Mouse (Mus musculus) inflammation-experienced regulatory T-cells, adult 16 weeks (primary cell): ENCODE measurements around the gene B3galt6. TPM values are rescaled to one million over a fixed set of nuclear protein-coding genes. Genes with fewer than 3 reads are reported as not detected.

Source experiments
- polyA plus RNA-seq: library from polyadenylated mRNA; unstranded; fragments of 100-300 nt; shearing (Covaris generic); gene quantifications from one replicate; pipeline ENCODE4 v1.2.1, GENCODE M21; 2017

The B3galt6 gene
- 1.6 TPM for polyA plus RNA-seq

DNA sequence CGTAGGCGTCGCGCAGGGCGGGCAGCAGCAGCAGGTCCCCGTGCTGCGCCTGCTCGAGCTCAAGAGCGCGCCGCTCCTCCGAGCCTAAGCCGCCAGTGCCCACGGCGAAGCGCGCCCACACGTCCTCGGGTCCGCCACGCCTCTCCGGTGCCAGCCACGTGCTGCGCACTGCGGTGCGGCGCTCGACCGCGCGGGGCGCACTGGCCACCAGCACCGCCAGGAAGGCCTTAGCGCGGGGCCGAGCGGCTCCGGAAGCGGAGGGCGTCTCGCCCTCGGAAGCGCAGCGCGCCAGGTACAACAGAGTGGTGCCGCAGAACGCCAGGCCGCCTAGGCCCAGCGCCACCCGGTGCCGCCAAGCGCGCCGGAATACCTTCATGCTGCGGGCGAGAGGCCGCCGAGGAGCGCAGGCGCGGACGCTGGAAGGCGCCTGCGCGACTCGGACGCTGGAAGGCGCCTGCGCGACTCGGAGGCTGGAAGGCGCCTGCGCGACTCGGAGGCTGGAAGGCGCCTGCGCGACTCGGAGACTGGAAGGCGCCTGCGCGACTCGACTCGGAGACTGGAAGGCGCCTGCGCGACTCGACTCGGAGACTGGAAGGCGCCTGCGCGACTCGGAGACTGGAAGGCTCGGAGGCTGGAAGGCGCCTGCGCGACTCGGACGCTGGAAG lies at the start of gene B3galt6, which contains the start of gene Sdf4:
TSS of gene B3galt6 (minus strand) at position 409 of the 665 bp plus-strand sequence.
TSS of gene Sdf4 (plus strand) at position 632 of the 665 bp plus-strand sequence.

DNA sequence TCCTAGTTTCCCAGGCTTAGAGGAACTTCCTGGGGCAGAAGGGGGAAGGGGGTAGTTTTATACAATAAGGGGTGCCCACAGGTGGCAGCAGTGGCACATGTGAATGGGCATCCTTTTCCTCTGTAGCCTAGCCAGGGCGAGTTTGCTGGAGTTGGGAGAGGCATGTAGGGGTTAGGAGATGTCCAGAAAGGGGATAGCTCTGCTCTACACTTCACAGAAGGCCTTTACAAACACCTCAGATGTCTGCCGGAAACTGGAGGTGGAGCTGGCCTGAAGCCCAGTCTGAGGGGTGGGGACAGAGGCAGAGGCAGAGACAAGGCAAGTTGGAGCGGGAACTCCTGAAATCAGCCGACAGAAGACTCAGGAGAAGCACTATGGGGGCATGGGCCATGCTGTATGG lies 33.6 kb upstream of the B3galt6 start, which contains the start of gene Tnfrsf18:
TSS of gene Tnfrsf18 (plus strand) at position 152 of the 400 bp plus-strand sequence.

DNA sequence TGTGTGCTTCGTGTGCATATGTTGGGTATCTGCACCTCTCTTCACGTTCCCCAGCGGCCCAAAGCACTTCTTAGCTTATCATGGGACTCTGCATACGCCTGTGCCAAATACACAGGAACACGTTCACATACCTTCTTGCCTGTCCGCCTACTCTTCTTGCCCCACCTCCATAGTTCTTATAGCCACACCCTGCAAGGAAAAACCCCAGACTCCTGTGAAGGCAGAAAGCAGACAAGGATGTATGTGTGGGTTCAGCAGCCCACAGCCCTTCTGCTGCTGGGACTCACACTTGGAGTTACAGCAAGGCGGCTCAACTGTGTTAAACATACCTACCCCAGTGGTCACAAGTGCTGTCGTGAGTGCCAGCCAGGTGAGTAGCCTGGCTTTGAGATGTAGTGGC lies 21.2 kb upstream of the B3galt6 start, which contains the start of gene Tnfrsf4:
TSS of gene Tnfrsf4 (plus strand) at position 207 of the 400 bp plus-strand sequence.

DNA sequence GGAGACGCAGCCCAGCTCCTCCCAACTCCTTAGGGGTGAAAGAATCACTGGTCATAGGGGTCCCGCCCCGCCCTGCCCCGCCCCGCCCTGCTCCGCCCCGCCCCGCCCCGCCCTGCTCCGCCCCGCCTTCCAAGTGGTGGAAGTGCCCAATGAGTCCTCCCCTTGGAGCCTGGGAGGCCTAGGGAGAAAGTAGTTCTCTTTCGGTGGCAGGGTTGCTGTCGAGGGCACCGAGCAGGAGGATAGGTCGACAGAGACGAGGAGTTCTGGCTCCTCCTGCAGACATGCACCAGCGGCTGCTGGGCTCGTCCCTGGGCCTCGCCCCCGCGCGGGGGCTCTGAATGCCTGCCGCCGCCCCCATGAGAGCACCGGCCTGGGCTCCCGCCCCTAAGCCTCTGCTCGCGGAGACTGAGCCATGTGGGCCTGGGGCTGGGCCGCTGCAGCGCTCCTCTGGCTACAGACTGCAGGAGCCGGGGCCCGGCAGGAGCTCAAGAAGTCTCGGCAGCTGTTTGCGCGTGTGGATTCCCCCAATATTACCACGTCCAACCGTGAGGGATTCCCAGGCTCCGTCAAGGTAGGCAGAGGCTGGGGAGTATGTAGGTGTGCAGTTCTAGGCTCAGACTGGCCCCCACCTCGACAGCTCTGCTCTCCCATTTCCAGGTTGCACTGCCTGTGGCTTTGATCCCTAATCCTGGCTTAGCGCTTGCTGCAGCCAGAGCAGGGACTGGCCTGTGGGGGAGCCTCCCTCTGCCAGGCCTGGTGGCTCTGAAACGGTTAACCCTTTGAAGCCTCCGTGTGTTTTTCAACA lies 30.1 kb downstream of the B3galt6 start, which contains the start of gene C1qtnf12:
TSS of gene C1qtnf12 (plus strand) at position 152 of the 805 bp plus-strand sequence.

DNA sequence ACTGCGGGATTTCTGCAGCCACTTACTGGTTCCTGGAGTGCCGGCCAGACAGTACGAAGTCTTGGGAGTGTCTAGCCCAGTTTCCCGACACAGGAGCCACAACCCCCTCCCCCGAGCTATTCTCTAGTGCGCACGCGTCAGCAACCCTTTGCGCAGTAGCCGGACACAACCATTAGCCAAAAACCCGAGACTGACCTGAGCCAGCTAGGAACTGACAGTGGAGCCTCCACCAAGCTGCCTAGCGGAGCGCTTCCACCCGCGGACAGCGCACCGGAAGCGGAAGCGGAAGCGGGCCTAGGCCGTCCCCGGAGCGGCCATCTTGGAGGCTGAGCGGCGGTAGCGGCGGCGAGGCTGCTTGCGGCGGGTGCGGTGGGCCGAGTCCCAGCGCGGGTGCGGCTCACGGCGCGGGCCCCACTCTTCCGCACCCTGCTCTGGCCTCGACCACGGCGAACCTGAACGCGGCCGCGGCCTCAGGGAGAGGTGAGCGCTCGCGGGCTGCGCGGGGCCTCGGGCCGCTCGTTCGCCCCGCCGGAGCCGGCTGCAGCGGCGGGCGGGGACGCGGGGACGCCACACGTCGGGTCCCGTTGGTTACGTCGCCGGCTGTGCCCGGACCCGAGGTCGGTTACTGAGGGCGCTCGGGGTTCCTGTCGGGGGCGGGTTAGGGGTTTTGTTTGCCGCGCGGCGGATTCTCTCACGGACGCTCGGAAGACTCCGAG lies 48.8 kb downstream of the B3galt6 start, which contains the start of gene Ube2j2:
TSS of gene Ube2j2 (plus strand) at position 298 of the 716 bp plus-strand sequence.

Other genes with a start within 250 kb of the B3galt6 start
- 50.3 TPM for gene Atad3a, start 231.6 kb downstream of the B3galt6 start, polyA plus RNA-seq
- gene Vwa1, start 218.0 kb downstream of the B3galt6 start, polyA plus RNA-seq = 0.13 TPM
- gene Tmem88b, start 206.8 kb downstream of the B3galt6 start, polyA plus RNA-seq = not detected
- not detected for gene Ankrd65, start 202.2 kb downstream of the B3galt6 start, polyA plus RNA-seq
- 124 TPM for gene Mrpl20, start 189.8 kb downstream of the B3galt6 start, polyA plus RNA-seq
- 217 TPM for gene Ccnl2, start 180.2 kb downstream of the B3galt6 start, polyA plus RNA-seq
- 199 TPM for gene Aurkaip1, start 161.4 kb downstream of the B3galt6 start, polyA plus RNA-seq
- 4.3 TPM for gene Mxra8, start 153.0 kb downstream of the B3galt6 start, polyA plus RNA-seq
- 3.5 TPM for gene Dvl1, start 145.2 kb downstream of the B3galt6 start, polyA plus RNA-seq
- 1.4 TPM for gene Tas1r3, start 129.3 kb downstream of the B3galt6 start, polyA plus RNA-seq
- gene Cptp, start 123.2 kb downstream of the B3galt6 start, polyA plus RNA-seq = 20.8 TPM
- 111 TPM for gene Ints11, start 123.1 kb downstream of the B3galt6 start, polyA plus RNA-seq
- 29.9 TPM for gene Pusl1, start 100.9 kb downstream of the B3galt6 start, polyA plus RNA-seq
- 8.2 TPM for gene Acap3, start 100.8 kb downstream of the B3galt6 start, polyA plus RNA-seq
- gene Ube2j2, start 48.8 kb downstream of the B3galt6 start, polyA plus RNA-seq = 19.8 TPM
- 15.3 TPM for gene C1qtnf12, start 30.3 kb downstream of the B3galt6 start, polyA plus RNA-seq
- gene Sdf4, start 223 bp upstream of the B3galt6 start, polyA plus RNA-seq = 605 TPM
- 1,006 TPM for gene Tnfrsf4, start 21.2 kb upstream of the B3galt6 start, polyA plus RNA-seq
- 795 TPM for gene Tnfrsf18, start 33.5 kb upstream of the B3galt6 start, polyA plus RNA-seq
- 0.26 TPM for gene Ttll10, start 66.8 kb upstream of the B3galt6 start, polyA plus RNA-seq
- gene 9430015G10Rik, start 117.3 kb upstream of the B3galt6 start, polyA plus RNA-seq = 46.9 TPM
- gene Rnf223, start 137.9 kb upstream of the B3galt6 start, polyA plus RNA-seq = 0.20 TPM
- gene Agrn, start 204.8 kb upstream of the B3galt6 start, polyA plus RNA-seq = 2.0 TPM
- 44.2 TPM for gene Isg15, start 208.2 kb upstream of the B3galt6 start, polyA plus RNA-seq
- 31.8 TPM for gene AW011738, start 210.7 kb upstream of the B3galt6 start, polyA plus RNA-seq
- 2.2 TPM for gene Perm1, start 223.2 kb upstream of the B3galt6 start, polyA plus RNA-seq
- 8.3 TPM for gene Plekhn1, start 242.2 kb upstream of the B3galt6 start, polyA plus RNA-seq
- 21.2 TPM for gene Noc2l, start 243.4 kb upstream of the B3galt6 start, polyA plus RNA-seq